Mouse (Mus musculus) hindbrain, embryonic 15.5 days (tissue): ENCODE data around the gene Gm20831. TPM values are rescaled to one million over a fixed set of nuclear protein-coding genes. Genes with fewer than 3 reads are reported as not detected.
"Not testable (repeated sequence)": the region's sequence is repeated elsewhere in the genome, so short reads cannot be mapped to it uniquely, and the experiment has no call there.

ENCODE experiments used
- ATAC-seq: fragments of 200-750 bp; cut with Nextera tagmentation; 2 replicates; pipeline ENCODE4 v1.8.0; 2017; ENCODE audit warnings: low read depth, moderate number of reproducible peaks, moderate TSS enrichment; ENCODE audit not compliant: low FRiP score
- H3K27ac ChIP-seq: fragments of 300-500 bp; sonication (generic); replicated peaks from 2 replicates; pipeline ENCODE4 v1.5.1; 2015; ENCODE audit warnings: mild to moderate bottlenecking, inconsistent platforms
- H3K27me3 ChIP-seq: fragments of 300-500 bp; sonication (generic); 2 replicates; pipeline ENCODE4 v1.6.1; 2015; ENCODE audit warnings: control low read depth, inconsistent platforms
- H3K36me3 ChIP-seq: fragments of 300-500 bp; sonication (generic); 2 replicates; pipeline ENCODE4 v1.6.1; 2015; ENCODE audit warnings: control low read depth, inconsistent platforms
- H3K4me1 ChIP-seq: fragments of 300-500 bp; sonication (generic); replicated peaks from 2 replicates; pipeline ENCODE4 v1.6.1; 2015; ENCODE audit warnings: control low read depth, inconsistent platforms
- H3K4me2 ChIP-seq: fragments of 300-500 bp; sonication (generic); 2 replicates; pipeline ENCODE4 v1.6.1; 2015; ENCODE audit warnings: moderate library complexity, mild to moderate bottlenecking, inconsistent platforms
- H3K4me3 ChIP-seq: fragments of 300-500 bp; sonication (generic); 2 replicates; pipeline ENCODE4 v1.5.1; 2015; ENCODE audit warnings: mild to moderate bottlenecking, inconsistent platforms
- H3K9ac ChIP-seq: fragments of 300-500 bp; sonication (generic); 2 replicates; pipeline ENCODE4 v1.6.1; 2015; ENCODE audit warnings: inconsistent platforms
- H3K9me3 ChIP-seq: fragments of 300-500 bp; sonication (generic); 2 replicates; pipeline ENCODE4 v1.6.1; 2016; ENCODE audit warnings: control low read depth, inconsistent platforms
- WGBS: fragments of 180-500 bp; shearing (Covaris S2); methylation state at CpG from one replicate; pipeline ENCODE4 v1.1.7; 2015; 5-methylcytosine and 5-hydroxymethylcytosine counted together
- polyA plus RNA-seq: library from polyadenylated mRNA; unstranded; fragments of >200 nt; fragmentation: Nextera tagmentation; extraction: Ambion mirVana; gene quantifications from 2 replicates; pipeline ENCODE4 v1.2.1, GENCODE M21; 2015

The Gm20831 gene
- polyA plus RNA-seq: not detected in 2 replicates

GRCm38 (mm10) chrY:17874441-17874840, at the start of gene Gm20831, which contains the start of gene Gm20772:
Gene Gm20831, plus strand, starts transcription at chrY:17874741.
Gene Gm20772, plus strand, starts transcription at chrY:17874741.
- not testable (repeated sequence) for H3K9me3 ChIP-seq, H3K4me1 ChIP-seq, H3K4me3 ChIP-seq, H3K36me3 ChIP-seq, H3K4me2 ChIP-seq, H3K9ac ChIP-seq, ATAC-seq, H3K27me3 ChIP-seq, H3K27ac ChIP-seq

DNA sequence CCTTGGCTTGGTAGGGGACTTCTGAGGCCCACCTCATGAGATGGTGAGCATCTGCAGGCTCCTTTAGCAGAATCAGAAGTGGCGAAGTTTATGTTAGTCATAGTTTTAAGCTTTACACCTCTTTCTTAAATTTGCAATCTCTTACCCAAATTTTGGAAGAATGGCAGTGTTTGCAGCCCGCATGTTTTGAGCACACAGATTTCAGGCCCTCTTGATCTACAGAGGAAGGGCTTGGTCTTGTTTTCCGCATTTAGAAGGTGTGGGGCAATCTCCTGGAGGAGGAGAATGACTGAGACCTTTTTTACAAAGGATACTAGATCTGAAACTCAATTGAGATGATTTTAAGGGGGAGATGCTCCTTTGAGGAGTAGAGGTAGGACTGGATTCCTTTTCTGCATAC, 28.4 kb upstream of the Gm20831 start, which contains the start of gene Gm21904:
Gm21904 (minus strand) TSS at position 101 of the 400 bp plus-strand sequence.
- not testable (repeated sequence) for H3K4me2 ChIP-seq, H3K9ac ChIP-seq, H3K36me3 ChIP-seq, H3K27me3 ChIP-seq, ATAC-seq, H3K4me3 ChIP-seq, H3K9me3 ChIP-seq, H3K27ac ChIP-seq, H3K4me1 ChIP-seq
- no CpG with 5 or more reads among the region's 3 CpGs for WGBS

DNA sequence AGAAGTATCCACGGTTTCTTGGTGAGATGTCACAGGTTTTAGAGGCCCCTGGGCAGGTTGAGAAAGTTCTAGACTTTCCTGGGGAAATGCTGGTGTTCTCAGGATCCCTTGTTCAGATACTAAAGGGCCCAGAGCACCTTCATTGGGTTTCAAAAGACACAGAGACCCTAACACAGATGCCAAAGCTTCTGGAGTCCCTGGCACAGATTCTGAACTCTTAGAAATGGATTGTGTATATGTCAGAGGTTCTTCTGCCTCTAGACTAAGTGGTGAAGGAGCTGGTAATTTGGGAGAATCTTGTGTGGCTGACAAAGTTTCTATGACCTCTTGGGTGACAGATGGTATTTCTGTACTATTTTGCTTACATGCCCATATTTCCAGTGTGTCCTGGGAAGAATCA, 62.7 kb downstream of the Gm20831 start, which contains the start of gene Srsy:
Srsy (minus strand) TSS at position 101 of the 400 bp plus-strand sequence.
- WGBS: no CpG with 5 or more reads among the region's 1 CpGs
- ATAC-seq: not testable (repeated sequence)

More for the DNA sequence above, 62.7 kb downstream of the Gm20831 start, which contains the start of gene Srsy:
- not testable (repeated sequence) for H3K27me3 ChIP-seq, H3K9me3 ChIP-seq, H3K9ac ChIP-seq, H3K36me3 ChIP-seq, H3K4me2 ChIP-seq, H3K27ac ChIP-seq, H3K4me3 ChIP-seq, H3K4me1 ChIP-seq

Other genes starting within 250 kb of the Gm20831 start
- gene Gm21904, start 28.5 kb upstream of the Gm20831 start, polyA plus RNA-seq: not detected in 2 replicates
- not detected in 2 replicates for gene Gm20772, start within 50 bp of the Gm20831 start, polyA plus RNA-seq
- gene Srsy, start 62.6 kb downstream of the Gm20831 start, polyA plus RNA-seq: not detected in 2 replicates
- not detected in 2 replicates for gene Gm21764, start 187.1 kb downstream of the Gm20831 start, polyA plus RNA-seq
- gene Ssty1, start 214.4 kb downstream of the Gm20831 start, polyA plus RNA-seq: not detected in 2 replicates